Mouse (Mus musculus) gastrocnemius, adult 8-10 months (tissue): ENCODE measurements around the gene Grin2b. TPM values are rescaled to one million over a fixed set of nuclear protein-coding genes. Genes with fewer than 3 reads are reported as not detected.

Experiments used
- DNase-seq, 2 experiments: peaks; one replicate each; pipeline ENCODE4 v3.0.0; 2022; ENCODE audit warnings: low spot score in 2 of 2
- total RNA-seq, 4 experiments: library from RNA; stranded (reverse); gene quantifications; 2 replicates each; pipeline ENCODE4 v1.2.4; 2022

The Grin2b gene
- under 1 TPM; 0.04 to 0.19 (median 0.06) TPM for total RNA-seq

GRCm38 (mm10) chr6:136173191-136173896 lies at the start of gene Grin2b:
Grin2b (minus strand) TSS chr6:136173511.
- no peak for DNase-seq

GRCm38 (mm10) chr6:136221894-136222293 lies 48.6 kb upstream of the Grin2b start:
- no peak for DNase-seq

- DNase-seq, result no peak
These were observed 37.1 kb upstream of the Grin2b start for GRCm38 (mm10) chr6:136210442-136210841.

- no peak for DNase-seq
These were observed 26.5 kb upstream of the Grin2b start for GRCm38 (mm10) chr6:136199814-136200213.

- no peak for DNase-seq
These were observed 21.3 kb upstream of the Grin2b start for GRCm38 (mm10) chr6:136194616-136195015.

GRCm38 (mm10) chr6:136178066-136178465 lies 4.8 kb upstream of the Grin2b start:
- DNase-seq, result no peak

- DNase-seq, result no peak
These were observed 515 bp downstream of the Grin2b start for GRCm38 (mm10) chr6:136172801-136173190.

GRCm38 (mm10) chr6:136172172-136172651 lies 1.1 kb downstream of the Grin2b start:
- no peak for DNase-seq

GRCm38 (mm10) chr6:136171343-136171742 lies 2.0 kb downstream of the Grin2b start:
- no peak for DNase-seq

GRCm38 (mm10) chr6:136170381-136170780 lies 2.9 kb downstream of the Grin2b start:
- DNase-seq, result no peak

- DNase-seq, result no peak
These were observed 6.0 kb downstream of the Grin2b start for GRCm38 (mm10) chr6:136167361-136167760.

- no peak for DNase-seq
These were observed 7.8 kb downstream of the Grin2b start for GRCm38 (mm10) chr6:136165443-136166077.

GRCm38 (mm10) chr6:136162090-136162489 lies 11.2 kb downstream of the Grin2b start:
- no peak for DNase-seq

- no peak for DNase-seq
These were observed 19.9 kb downstream of the Grin2b start for GRCm38 (mm10) chr6:136153444-136153843.

GRCm38 (mm10) chr6:136150064-136150463 lies 23.2 kb downstream of the Grin2b start:
- no peak for DNase-seq

GRCm38 (mm10) chr6:136139967-136140366 lies 33.3 kb downstream of the Grin2b start:
- no peak for DNase-seq

- DNase-seq, result no peak
These were observed 42.9 kb downstream of the Grin2b start for GRCm38 (mm10) chr6:136130456-136130855.

- no peak for DNase-seq
These were observed 50.7 kb downstream of the Grin2b start for GRCm38 (mm10) chr6:136122593-136122992.

GRCm38 (mm10) chr6:136117390-136117789 lies 55.9 kb downstream of the Grin2b start:
- no peak for DNase-seq

GRCm38 (mm10) chr6:136113639-136114410 lies 59.5 kb downstream of the Grin2b start:
- DNase-seq, result no peak

GRCm38 (mm10) chr6:136109172-136109571 lies 64.1 kb downstream of the Grin2b start:
- no peak for DNase-seq

GRCm38 (mm10) chr6:136108466-136108865 lies 64.8 kb downstream of the Grin2b start:
- no peak for DNase-seq
